Comparison of ENCODE assay signal across 8 mouse cellular contexts in the genomic region with DNA sequence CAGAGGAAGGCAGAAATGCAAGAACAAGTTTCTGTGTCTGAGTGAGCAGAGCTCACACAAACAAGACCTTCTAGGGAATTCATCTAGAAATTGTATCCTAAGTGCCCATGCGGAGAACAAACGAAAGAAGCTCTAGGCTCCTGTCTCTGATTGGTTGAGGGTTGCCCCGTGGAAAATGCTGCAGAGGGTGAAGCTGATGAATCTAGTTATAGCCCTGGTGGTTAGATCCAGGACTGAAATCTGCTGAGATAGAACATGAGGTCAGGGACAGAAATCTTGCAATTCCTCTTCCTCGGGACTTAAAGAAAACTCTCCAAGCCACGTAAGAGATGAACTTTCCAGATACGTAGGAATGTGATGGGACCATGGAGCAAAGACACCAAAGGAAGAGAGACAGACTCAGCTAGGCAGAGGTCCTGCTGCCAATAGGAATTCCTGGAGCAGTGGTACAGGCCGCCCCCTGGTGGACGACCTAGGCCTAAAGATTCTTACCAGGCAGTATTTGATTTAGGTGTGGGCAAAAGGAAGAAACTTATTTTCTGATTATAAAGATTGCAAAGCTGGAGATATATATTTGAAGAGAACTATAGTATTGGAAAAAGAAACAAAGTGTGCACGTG. TPM values are rescaled to one million over a fixed set of nuclear protein-coding genes. Genes with fewer than 3 reads are reported as not detected.
DNase-seq lines count a peak whose midpoint lies in the region; ATAC-seq and TF ChIP-seq lines count a peak whose summit lies in the region.
"Had no signal": no experiment of that assay in that cellular context is flagged by ENCODE, and none has a peak within 500 bp of the region (broad histone marks: within the 10 kb centered on the region; RNA-seq: fewer than 3 reads in every experiment).

No protein-coding gene starts in this region.

- no peaks in the 10 kb centered on the region for H3K27me3 ChIP-seq in E14TG2a.4 (ENCODE audit: insufficient read depth, low read length)
- H3K27me3 ChIP-seq: lung, embryonic 15.5 days had no signal

- H3K9me3 ChIP-seq in E14TG2a.4 (ENCODE audit: low read length) = no peaks in the 10 kb centered on the region
- H3K9me3 ChIP-seq: lung, embryonic 15.5 days had no signal

- no peaks in the 10 kb centered on the region for H3K36me3 ChIP-seq in E14TG2a.4 (ENCODE audit: insufficient read depth, low read length)
- H3K36me3 ChIP-seq: lung, embryonic 15.5 days had no signal

- peak; percentile 75 for ATAC-seq in granulocyte monocyte progenitor cell, adult 5-6 weeks (replicated peaks; ENCODE audit: poor library complexity, severe bottlenecking)
- peak; percentile 57; the same call in 1 of the 2 replicates for ATAC-seq in megakaryocyte, adult 5-6 weeks (ENCODE audit: poor library complexity, severe bottlenecking)

- H3K4me3 ChIP-seq in E14TG2a.4 (replicated peaks; ENCODE audit: low read length) = no peak overlapping the region
- H3K4me3 ChIP-seq: lung, embryonic 15.5 days had no signal

- H3K4me1 ChIP-seq in E14TG2a.4 (replicated peaks; ENCODE audit: low read depth, low read length) = peaks cover 89% of the 10 kb centered on the region

- peak; percentile 92 for TF ChIP-seq CTCF in E14TG2a.4 (conservative IDR thresholded peaks at IDR 0.05; ENCODE audit: low read length)

- peak; percentile 84 for DNase-seq in ZHBTc4 (ENCODE audit: low read depth, low spot score)
- DNase-seq in cerebellum, postnatal 4 days (ENCODE audit: low spot score in 2 of 2) = peak; percentile 67 to 77
- DNase-seq in layer of hippocampus, adult 9-11 months = peak; percentile 66
- DNase-seq in spleen, adult 12 weeks (ENCODE audit: low spot score) = peak; percentile 27

RNA-seq across cellular contexts. Expression of gene Pla2g10, which starts 2.8 kb away (rescaled TPM):
- total RNA-seq in granulocyte monocyte progenitor cell, adult 5-6 weeks (2014; fragmentation: Nextera tagmentation) = not detected in 2 replicates
- total RNA-seq in granulocyte monocyte progenitor cell, adult 5-6 weeks (2017) = not detected in 2 replicates
- total RNA-seq in megakaryocyte, adult 5-6 weeks (2015) = not detected in 2 replicates
- total RNA-seq in megakaryocyte, adult 5-6 weeks (2017) = not detected in 2 replicates

RNA-seq across cellular contexts. Expression of gene Rrn3, which starts 46.9 kb away (rescaled TPM):
- 24.4 and 27.6 TPM in 2 replicates for total RNA-seq in granulocyte monocyte progenitor cell, adult 5-6 weeks (2014; fragmentation: Nextera tagmentation)
- 39.9 and 45.5 TPM in 2 replicates for total RNA-seq in granulocyte monocyte progenitor cell, adult 5-6 weeks (2017)
- total RNA-seq in megakaryocyte, adult 5-6 weeks (2015) = 14.5 and 16.3 TPM in 2 replicates
- total RNA-seq in megakaryocyte, adult 5-6 weeks (2017) = 24.6 and 26.3 TPM in 2 replicates

Comparison
In these comparisons a context has a peak if more than half of its experiments do, and no peak if none do; other contexts are left out.
1. DNase-seq: peak in every context shown above with its lines; median percentile 84 in ZHBTc4; 72 in cerebellum, postnatal 4 days; 66 in layer of hippocampus, adult 9-11 months; 27 in spleen, adult 12 weeks.